Mouse (Mus musculus) layer of hippocampus, adult 2 months (tissue): ENCODE results near the gene Tpr. TPM values are rescaled to one million over a fixed set of nuclear protein-coding genes. Genes with fewer than 3 reads are reported as not detected.
A peak's percentile ranks its signal among the peaks of the same experiment; 100 is the strongest.

Experiments
- DNase-seq, 2 experiments: peaks; one replicate each; pipeline ENCODE4 v3.0.0; 2022; ENCODE audit warnings: low spot score in 2 of 2
- H3K27ac ChIP-seq: fragments of 200-600 bp; 2 replicates; pipeline ENCODE4 v1.8.1; 2022
- H3K4me3 ChIP-seq: fragments of 200-600 bp; 2 replicates; pipeline ENCODE4 v1.8.1; 2022; ENCODE audit warnings: mild to moderate bottlenecking
- CTCF ChIP-seq: fragments of 200-600 bp; conservative IDR thresholded peaks from 2 replicates; pipeline ENCODE4 v1.8.1; 2022; ENCODE audit warnings: antibody characterized with exemption, mild to moderate bottlenecking, moderate library complexity
- total RNA-seq, 2 experiments: library from RNA; stranded (reverse); gene quantifications; 2 replicates each; pipeline ENCODE4 v1.2.3; 2021

The Tpr gene
- total RNA-seq, 2 experiments from 2014 or later = 110 TPM

GRCm38 (mm10) chr1:150472525-150472924 is 79.9 kb downstream of the Tpr start:
- no peak for TF ChIP-seq CTCF
- DNase-seq = no peak
- Histone ChIP-seq H3K27ac (no peak overlapping the region), H3K4me3 (no peak overlapping the region)

- no peak for TF ChIP-seq CTCF
- Histone ChIP-seq H3K4me3 (no peak overlapping the region), H3K27ac (no peak overlapping the region)
- DNase-seq = peak in 1 of 2 experiments; percentile 3
Observed at GRCm38 (mm10) chr1:150480674-150481073, 88.0 kb downstream of the Tpr start.

GRCm38 (mm10) chr1:150489148-150489547 is 96.5 kb downstream of the Tpr start:
- no peak for DNase-seq
- no peak overlapping the region for H3K4me3 ChIP-seq
- TF ChIP-seq CTCF = no peak
- no peak overlapping the region for H3K27ac ChIP-seq

GRCm38 (mm10) chr1:150496626-150497302 is 104.1 kb downstream of the Tpr start:
- no peak for DNase-seq
- no peak overlapping the region for H3K27ac ChIP-seq
- H3K4me3 ChIP-seq = no peak overlapping the region
- no peak for TF ChIP-seq CTCF

GRCm38 (mm10) chr1:150497690-150498089 is 105.1 kb downstream of the Tpr start:
- Histone ChIP-seq H3K4me3 (no peak overlapping the region), H3K27ac (no peak overlapping the region)
- peak; percentile 87 for TF ChIP-seq CTCF
- DNase-seq = peak in 1 of 2 experiments; percentile 29

- TF ChIP-seq CTCF = no peak
Observed at GRCm38 (mm10) chr1:150498177-150498576, 105.5 kb downstream of the Tpr start.

More at GRCm38 (mm10) chr1:150498177-150498576, 105.5 kb downstream of the Tpr start:
- no peak for DNase-seq
- Histone ChIP-seq H3K4me3 (no peak overlapping the region), H3K27ac (no peak overlapping the region)

Other genes with a start within 250 kb of the Tpr start
- gene Pdc, start 73.4 kb upstream of the Tpr start, total RNA-seq = not detected
- gene Odr4, start 242 bp downstream of the Tpr start, total RNA-seq = 10 to 100 TPM; 62.6 to 64.8 TPM
- gene Prg4, start 73.3 kb downstream of the Tpr start, total RNA-seq = 1 to 10 TPM in 1 of 2 experiments, under 1 TPM in 1; 0.97 to 1.3 TPM